Mouse (Mus musculus) kidney, adult 2 months (tissue): ENCODE results near the gene Acap1.

Source experiments
- CTCF ChIP-seq: fragments of 200-500 bp; conservative IDR thresholded peaks from 2 replicates; pipeline ENCODE4 v1.5.1; 2011; ENCODE audit warnings: low read depth, mild to moderate bottlenecking, control low read depth, low read length, moderate library complexity, mixed read lengths; ENCODE audit not compliant: insufficient read depth, insufficient read length
- POLR2A ChIP-seq: fragments of 200-500 bp; IDR thresholded peaks from one replicate; pipeline ENCODE4 v1.6.1; 2011; ENCODE audit warnings: low read depth, low read length, control low read depth

DNA sequence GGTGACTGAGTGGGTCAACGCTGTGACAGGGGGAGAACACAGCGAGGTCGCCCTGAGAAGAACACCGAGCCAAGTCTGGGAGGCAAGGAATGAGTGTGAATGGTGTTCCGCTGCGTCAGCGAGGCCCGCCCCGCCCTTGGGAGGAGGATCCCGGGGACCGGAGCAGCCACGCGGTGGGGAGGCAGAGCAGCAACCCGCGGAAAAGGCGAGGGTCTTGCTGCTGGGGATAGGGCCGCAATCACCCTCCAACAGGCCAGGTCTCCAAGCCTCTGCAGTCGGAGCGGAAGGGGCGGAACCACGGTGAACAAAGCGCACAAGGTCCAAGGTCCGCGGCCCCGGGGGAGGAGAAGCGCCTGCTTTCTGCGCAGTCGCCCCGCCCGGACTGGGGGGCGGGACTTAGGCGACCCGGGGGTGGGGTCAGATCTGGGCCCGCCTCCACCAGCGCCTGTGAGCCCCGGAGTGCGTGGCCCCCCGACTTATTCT, 49.1 kb downstream of the Acap1 start, which contains the start of gene Plscr3:
- TF ChIP-seq POLR2A (peak; percentile 67), CTCF (no peak)
